Mouse (Mus musculus) 3T3-L1 (cell line): Measurements from ENCODE around the gene Rab11fip2.

Experiments used
- DNase-seq: peaks from one replicate; pipeline ENCODE4 v3.0.0-alpha.2; 2015; ENCODE audit warnings: low read depth, low spot score

Gene Rab11fip2

GRCm38 (mm10) chr19:59860799-59861198, 82.7 kb downstream of the Rab11fip2 start:
- no peak for DNase-seq

- peak; percentile 89 for DNase-seq
Observed at GRCm38 (mm10) chr19:59853061-59853460, 90.4 kb downstream of the Rab11fip2 start.
